Mouse (Mus musculus) kidney, adult 2 months (tissue): ENCODE data around the gene Pom121l2.

Experiments
- CTCF ChIP-seq: fragments of 200-500 bp; conservative IDR thresholded peaks from 2 replicates; pipeline ENCODE4 v1.5.1; 2011; ENCODE audit warnings: low read depth, mild to moderate bottlenecking, control low read depth, low read length, moderate library complexity, mixed read lengths; ENCODE audit not compliant: insufficient read depth, insufficient read length
- POLR2A ChIP-seq: fragments of 200-500 bp; IDR thresholded peaks from one replicate; pipeline ENCODE4 v1.6.1; 2011; ENCODE audit warnings: low read depth, low read length, control low read depth

- TF ChIP-seq CTCF (no peak), POLR2A (no peak)
These were observed 18.2 kb downstream of the Pom121l2 start for GRCm38 (mm10) chr13:21999147-21999546.
